Mouse (Mus musculus) MEL (cell line): ENCODE measurements around the gene Slc39a11. TPM values are rescaled to one million over a fixed set of nuclear protein-coding genes. Genes with fewer than 3 reads are reported as not detected.

Experiments
- DNase-seq: peaks from one replicate; pipeline ENCODE4 v3.0.0; 2011; ENCODE audit warnings: low read depth, low spot score
- H3K27ac ChIP-seq: 2 replicates; pipeline ENCODE4 v1.5.1; 2012; ENCODE audit warnings: low read depth, mild to moderate bottlenecking, control low read depth, low read length, moderate library complexity; ENCODE audit not compliant: control insufficient read depth
- H3K27me3 ChIP-seq, 2 experiments: fragments of 150-350 bp in 1 of 2; sonication (generic) in 1 of 2; 2 replicates each; pipeline ENCODE4 v1.6.1; 2012; ENCODE audit warnings: low read length in 2 of 2, mild to moderate bottlenecking in 2 of 2, improper control_type of control experiment in 1 of 2, moderate library complexity in 1 of 2; ENCODE audit not compliant: insufficient read depth in 2 of 2, control insufficient read depth in 1 of 2
- H3K36me3 ChIP-seq, 2 experiments: 2 replicates each; pipeline ENCODE4 v1.6.1; 2012 to 2014; ENCODE audit warnings: low read length in 2 of 2, improper control_type of control experiment in 1 of 2, inconsistent platforms in 1 of 2, mild to moderate bottlenecking in 1 of 2; ENCODE audit not compliant: insufficient read depth in 2 of 2, control insufficient read depth in 1 of 2
- H3K4me1 ChIP-seq, 2 experiments: fragments of 150-350 bp in 1 of 2; sonication (generic) in 1 of 2; 2 replicates each; pipeline ENCODE4 v1.6.1; 2012; ENCODE audit warnings: low read length in 2 of 2, improper control_type of control experiment in 1 of 2, mild to moderate bottlenecking in 1 of 2; ENCODE audit not compliant: insufficient read depth in 2 of 2, control insufficient read depth in 1 of 2
- H3K4me3 ChIP-seq, 2 experiments: fragments of 150-350 bp in 1 of 2; sonication (generic) in 1 of 2; 2 replicates each; pipeline ENCODE4 v1.5.1; 2012; ENCODE audit warnings: low read depth in 2 of 2, low read length in 2 of 2, mild to moderate bottlenecking in 2 of 2, moderate library complexity in 2 of 2, control low read depth in 1 of 2, improper control_type of control experiment in 1 of 2; ENCODE audit not compliant: control insufficient read depth in 1 of 2, insufficient read depth in 1 of 2
- H3K79me2 ChIP-seq: 2 replicates; pipeline ENCODE4 v1.6.1; 2012; ENCODE audit warnings: mild to moderate bottlenecking, low read length, moderate library complexity; ENCODE audit not compliant: control insufficient read depth, poor library complexity, insufficient read depth
- H3K9ac ChIP-seq: 2 replicates; pipeline ENCODE4 v1.6.1; 2012; ENCODE audit warnings: low read depth, mild to moderate bottlenecking, control low read depth, low read length, moderate library complexity; ENCODE audit not compliant: control insufficient read depth, poor library complexity, severe bottlenecking
- H3K9me3 ChIP-seq: fragments of 150-350 bp; sonication (generic); replicated peaks from 2 replicates; pipeline ENCODE4 v1.6.1; 2012; ENCODE audit warnings: mild to moderate bottlenecking, low read length, improper control_type of control experiment, moderate library complexity; ENCODE audit not compliant: insufficient read depth
- BHLHE40 ChIP-seq: IDR thresholded peaks from 2 replicates; pipeline ENCODE4 v1.6.1; 2012; ENCODE audit warnings: low read depth, mild to moderate bottlenecking, inconsistent platforms, low read length, improper control_type of control experiment, borderline replicate concordance
- CHD2 ChIP-seq: IDR thresholded peaks from 2 replicates; pipeline ENCODE4 v1.6.1; 2011; ENCODE audit warnings: low read length, improper control_type of control experiment
- ELF1 ChIP-seq: IDR thresholded peaks from 2 replicates; pipeline ENCODE4 v1.6.1; 2014; ENCODE audit warnings: low read depth, mild to moderate bottlenecking, inconsistent platforms, low read length, improper control_type of control experiment, moderate library complexity
- EP300 ChIP-seq, 2 experiments: IDR thresholded peaks; 2 replicates each; pipeline ENCODE4 v1.6.1; 2011; ENCODE audit warnings: improper control_type of control experiment in 2 of 2, low read length in 2 of 2, low read depth in 1 of 2, mild to moderate bottlenecking in 1 of 2
- GABPA ChIP-seq: IDR thresholded peaks from 2 replicates; pipeline ENCODE4 v1.6.1; 2012; ENCODE audit warnings: low read depth, mild to moderate bottlenecking, inconsistent platforms, low read length, improper control_type of control experiment, moderate library complexity
- GATA1 ChIP-seq: IDR thresholded peaks from 2 replicates; pipeline ENCODE4 v1.6.1; 2011; ENCODE audit warnings: low read depth, low read length, improper control_type of control experiment
- MAFK ChIP-seq: IDR thresholded peaks from 2 replicates; pipeline ENCODE4 v1.6.1; 2011; ENCODE audit warnings: low read depth, mild to moderate bottlenecking, low read length, improper control_type of control experiment, borderline replicate concordance
- MAX ChIP-seq: IDR thresholded peaks from 2 replicates; pipeline ENCODE4 v1.6.1; 2011; ENCODE audit warnings: low read length, improper control_type of control experiment
- MEF2A ChIP-seq: IDR thresholded peaks from 2 replicates; pipeline ENCODE4 v1.6.1; 2014; ENCODE audit warnings: low read depth, mild to moderate bottlenecking, inconsistent platforms, low read length, improper control_type of control experiment; ENCODE audit not compliant: poor library complexity, insufficient replicate concordance, severe bottlenecking; ENCODE audit errors: extremely low read depth
- MXI1 ChIP-seq: IDR thresholded peaks from 2 replicates; pipeline ENCODE4 v1.6.1; 2011; ENCODE audit warnings: mild to moderate bottlenecking, low read depth, low read length, improper control_type of control experiment
- MYB ChIP-seq: IDR thresholded peaks from 2 replicates; pipeline ENCODE4 v1.6.1; 2011; ENCODE audit warnings: mild to moderate bottlenecking, low read depth, low read length, improper control_type of control experiment
- NELFE ChIP-seq: IDR thresholded peaks from 2 replicates; pipeline ENCODE4 v1.6.1; 2011; ENCODE audit warnings: low read depth, low read length, improper control_type of control experiment
- POLR2AphosphoS2 ChIP-seq: IDR thresholded peaks from 2 replicates; pipeline ENCODE4 v1.6.1; 2011; ENCODE audit warnings: low read length, improper control_type of control experiment
- SIN3A ChIP-seq: IDR thresholded peaks from 2 replicates; pipeline ENCODE4 v1.6.1; 2012; ENCODE audit warnings: low read length, improper control_type of control experiment, inconsistent platforms
- TBP ChIP-seq: IDR thresholded peaks from 2 replicates; pipeline ENCODE4 v1.8.0; 2011; ENCODE audit warnings: low read depth, low read length, improper control_type of control experiment
- USF1 ChIP-seq: IDR thresholded peaks from 2 replicates; pipeline ENCODE4 v1.6.1; 2014; ENCODE audit warnings: low read depth, mild to moderate bottlenecking, inconsistent platforms, low read length, improper control_type of control experiment, moderate library complexity
- USF2 ChIP-seq, 2 experiments: IDR thresholded peaks; 2 replicates each; pipeline ENCODE4 v1.6.1; 2011 to 2012; ENCODE audit warnings: improper control_type of control experiment in 2 of 2, low read length in 2 of 2, borderline replicate concordance in 1 of 2, inconsistent platforms in 1 of 2, low read depth in 1 of 2, mild to moderate bottlenecking in 1 of 2; ENCODE audit not compliant: insufficient read depth in 1 of 2
- ZC3H11A ChIP-seq: IDR thresholded peaks from 2 replicates; pipeline ENCODE4 v1.6.1; 2012; ENCODE audit warnings: low read depth, mild to moderate bottlenecking, inconsistent platforms, low read length, improper control_type of control experiment
- ZKSCAN1 ChIP-seq: IDR thresholded peaks from 2 replicates; pipeline ENCODE4 v1.6.1; 2012; ENCODE audit warnings: low read depth, mild to moderate bottlenecking, inconsistent platforms, low read length, improper control_type of control experiment, moderate library complexity
- ZMIZ1 ChIP-seq: IDR thresholded peaks from 2 replicates; pipeline ENCODE4 v1.6.1; 2012; ENCODE audit warnings: low read depth, mild to moderate bottlenecking, inconsistent platforms, low read length, improper control_type of control experiment, moderate library complexity
- ZNF384 ChIP-seq: IDR thresholded peaks from 2 replicates; pipeline ENCODE4 v1.6.1; 2012; ENCODE audit warnings: low read depth, mild to moderate bottlenecking, inconsistent platforms, low read length, improper control_type of control experiment
- polyA plus RNA-seq, 2 experiments: library from polyadenylated mRNA; stranded (reverse) in 1 of 2; unstranded in 1 of 2; fragments of >175 nt in 1 of 2; fragments of >200 nt in 1 of 2; gene quantifications; 2 replicates each; pipeline versions ENCODE4 v1.2.1 to v1.2.4; 2012; ENCODE audit warnings: low replicate concordance in 2 of 2, low read depth in 1 of 2; ENCODE audit not compliant: insufficient read length in 2 of 2, insufficient read depth in 1 of 2, missing spikeins in 1 of 2
- total RNA-seq: library from RNA; depleted of rRNA; stranded (reverse); fragments of 300-350 nt; gene quantifications from 2 replicates; pipeline ENCODE4 v1.2.3, GENCODE M21; 2012

Gene Slc39a11
- total and polyA plus RNA-seq, 3 experiments = 34.2 to 45.6 TPM; not detected in 1

DNA sequence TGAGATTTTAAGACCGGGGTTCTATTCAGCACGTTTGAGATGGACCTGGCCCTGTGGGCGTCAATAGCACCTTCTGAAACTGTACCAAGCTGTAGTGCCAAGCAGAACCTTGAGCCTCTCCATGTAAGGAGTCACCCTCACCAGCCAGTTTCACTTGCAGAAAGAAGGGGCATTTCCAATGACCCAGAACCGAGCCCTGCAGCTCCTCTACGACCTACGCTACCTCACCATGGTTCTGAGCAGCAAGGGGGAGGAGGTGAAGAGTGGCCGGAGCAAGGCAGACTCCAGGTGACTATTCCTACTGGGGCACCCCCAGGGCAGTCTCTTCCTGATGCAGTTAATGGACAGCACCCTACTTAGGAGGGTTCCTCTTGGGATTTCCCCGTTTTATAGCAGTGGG lies 8.4 kb upstream of the Slc39a11 start:
- DNase-seq = no peak
- Histone ChIP-seq H3K36me3 (peaks cover 11 to 24% of the 10 kb centered on the region in 2 experiments), H3K79me2 (no peaks in the 10 kb centered on the region), H3K4me1 (peaks cover 0 to 8% of the 10 kb centered on the region in 2 experiments; a peak in 2 of 4 replicates), H3K27me3 (no peaks in the 10 kb centered on the region), H3K4me3 (no peak overlapping the region), H3K27ac (no peak overlapping the region), H3K9ac (no peak overlapping the region), H3K9me3 (no peaks in the 10 kb centered on the region)
- TF ChIP-seq ZC3H11A (no peak), ZNF384 (no peak), TBP (no peak)

GRCm38 (mm10) chr11:113657221-113657620 lies 7.3 kb upstream of the Slc39a11 start:
- peaks cover 0 to 8% of the 10 kb centered on the region in 2 experiments; a peak in 2 of 4 replicates for H3K4me1 ChIP-seq
- TF ChIP-seq BHLHE40 (no peak), MAFK (no peak), MXI1 (no peak), USF2 (IDR thresholded peaks at IDR 0.05; ENCODE audit: borderline replicate concordance in 1 of 2, insufficient read depth in 1 of 2, low read depth in 1 of 2, low read length in 2 of 2) (no peak), GABPA (no peak), EP300 (IDR thresholded peaks at IDR 0.05; ENCODE audit: low read depth in 1 of 2, low read length in 2 of 2) (no peak), ZMIZ1 (no peak), USF1 (no peak), MAX (no peak), POLR2AphosphoS2 (no peak), MEF2A (no peak), NELFE (no peak), GATA1 (no peak), ZKSCAN1 (no peak), CHD2 (no peak), ELF1 (no peak), MYB (no peak), ZNF384 (no peak), SIN3A (no peak)
- H3K27me3 ChIP-seq = no peaks in the 10 kb centered on the region
- no peak for DNase-seq
- no peaks in the 10 kb centered on the region for H3K79me2 ChIP-seq
- H3K4me3 ChIP-seq = no peak overlapping the region
- H3K9me3 ChIP-seq = no peaks in the 10 kb centered on the region
- no peak overlapping the region for H3K9ac ChIP-seq
- peaks cover 11 to 21% of the 10 kb centered on the region in 2 experiments for H3K36me3 ChIP-seq
- no peak overlapping the region for H3K27ac ChIP-seq
